Mouse (Mus musculus): Measurements from ENCODE around the gene Tmem143. TPM values are rescaled to one million over a fixed set of nuclear protein-coding genes. Genes with fewer than 3 reads are reported as not detected.

Gene Tmem143
- 4.8 and 5.7 TPM in 2 replicates for polyA plus RNA-seq (2016; fragmentation: Nextera tagmentation; extraction: Ambion mirVana)

GRCm38 (mm10) chr7:45896517-45897257, at the start of gene Tmem143, which contains the start of gene Syngr4:
Gene Tmem143, plus strand, starts transcription at chr7:45896941.
Gene Syngr4, minus strand, starts transcription at chr7:45896714.
- H3K27ac ChIP-seq, result peak within 1 kb of the TSS; percentile 89
- peak; percentile 94 for DNase-seq (ENCODE audit: low spot score)
- peak within 1 kb of the TSS; percentile 62 for H3K4me3 ChIP-seq
- 0 out of 2 replicates have a peak, but pooled peaks cover 5% of the 10 kb centered on the region for H3K27me3 ChIP-seq (ENCODE audit: low read depth, poor library complexity, severe bottlenecking)
- H3K4me1 ChIP-seq, result peaks cover 18% of the 10 kb centered on the region
- H3K9me3 ChIP-seq (replicated peaks), result no peaks in the 10 kb centered on the region
- WGBS, result 1% methylated on average over 40 of the region's 40 CpGs
- H3K36me3 ChIP-seq, result no peaks in the 10 kb centered on the region

GRCm38 (mm10) chr7:45848447-45849027, 48.2 kb upstream of the Tmem143 start:
- no peak overlapping the region for H3K4me3 ChIP-seq
- 0 out of 2 replicates have a peak overlapping the region, but pooled peaks have one; percentile 40 for H3K27ac ChIP-seq
- no peak for DNase-seq (ENCODE audit: low spot score)

GRCm38 (mm10) chr7:45850661-45851060, 46.1 kb upstream of the Tmem143 start:
- WGBS, result 74% methylated on average over 3 of the region's 3 CpGs

More at GRCm38 (mm10) chr7:45848447-45849027, 48.2 kb upstream of the Tmem143 start:
- 15% methylated on average over 6 of the region's 6 CpGs for WGBS
- Histone ChIP-seq H3K27me3 (ENCODE audit: low read depth, poor library complexity, severe bottlenecking) (peaks cover 40% of the 10 kb centered on the region; the same call in 1 of the 2 replicates), H3K9me3 (replicated peaks) (no peaks in the 10 kb centered on the region), H3K36me3 (no peaks in the 10 kb centered on the region), H3K4me1 (peaks cover 4% of the 10 kb centered on the region; the same call in 1 of the 2 replicates)

GRCm38 (mm10) chr7:45853089-45853488, 43.7 kb upstream of the Tmem143 start:
- H3K27ac ChIP-seq, result no peak overlapping the region
- no peak for DNase-seq (ENCODE audit: low spot score)
- no peak overlapping the region for H3K4me3 ChIP-seq
- H3K36me3 ChIP-seq, result no peaks in the 10 kb centered on the region
- WGBS, result 85% methylated on average over 12 of the region's 12 CpGs
- peaks cover 22% of the 10 kb centered on the region for H3K4me1 ChIP-seq
- H3K9me3 ChIP-seq (replicated peaks), result no peaks in the 10 kb centered on the region
- peaks cover 55% of the 10 kb centered on the region for H3K27me3 ChIP-seq (ENCODE audit: low read depth, poor library complexity, severe bottlenecking)

More at GRCm38 (mm10) chr7:45850661-45851060, 46.1 kb upstream of the Tmem143 start:
- Histone ChIP-seq H3K36me3 (no peaks in the 10 kb centered on the region), H3K4me1 (peaks cover 4% of the 10 kb centered on the region; the same call in 1 of the 2 replicates), H3K27ac (no peak overlapping the region), H3K4me3 (no peak overlapping the region), H3K9me3 (replicated peaks) (no peaks in the 10 kb centered on the region), H3K27me3 (ENCODE audit: low read depth, poor library complexity, severe bottlenecking) (peaks cover 40% of the 10 kb centered on the region; the same call in 1 of the 2 replicates)
- no peak for DNase-seq (ENCODE audit: low spot score)

GRCm38 (mm10) chr7:45856950-45857901, 39.5 kb upstream of the Tmem143 start:
- Histone ChIP-seq H3K36me3 (no peaks in the 10 kb centered on the region), H3K27ac (peak overlapping the region; percentile 27), H3K4me3 (peak overlapping the region; percentile 51), H3K27me3 (ENCODE audit: low read depth, poor library complexity, severe bottlenecking) (peaks cover 75% of the 10 kb centered on the region), H3K4me1 (peaks cover 18% of the 10 kb centered on the region), H3K9me3 (replicated peaks) (no peaks in the 10 kb centered on the region)
- DNase-seq (ENCODE audit: low spot score), result peak; percentile 61
- WGBS, result 2% methylated on average over 30 of the region's 30 CpGs

GRCm38 (mm10) chr7:45859008-45859407, 37.7 kb upstream of the Tmem143 start:
- Histone ChIP-seq H3K4me1 (peaks cover 18% of the 10 kb centered on the region), H3K36me3 (no peaks in the 10 kb centered on the region), H3K9me3 (replicated peaks) (no peaks in the 10 kb centered on the region), H3K27ac (no peak overlapping the region), H3K4me3 (no peak overlapping the region), H3K27me3 (ENCODE audit: low read depth, poor library complexity, severe bottlenecking) (peaks cover 76% of the 10 kb centered on the region)
- WGBS, result 49% methylated on average over 4 of the region's 4 CpGs
- no peak for DNase-seq (ENCODE audit: low spot score)

GRCm38 (mm10) chr7:45862804-45863203, 33.9 kb upstream of the Tmem143 start:
- H3K4me1 ChIP-seq, result peaks cover 23% of the 10 kb centered on the region
- no peak for DNase-seq (ENCODE audit: low spot score)
- 85% methylated on average over 7 of the region's 7 CpGs for WGBS
- peaks cover 72% of the 10 kb centered on the region for H3K27me3 ChIP-seq (ENCODE audit: low read depth, poor library complexity, severe bottlenecking)
- H3K9me3 ChIP-seq (replicated peaks), result no peaks in the 10 kb centered on the region
- no peaks in the 10 kb centered on the region for H3K36me3 ChIP-seq
- no peak overlapping the region for H3K4me3 ChIP-seq
- H3K27ac ChIP-seq, result no peak overlapping the region

- no peak for DNase-seq (ENCODE audit: low spot score)
- no peak overlapping the region for H3K27ac ChIP-seq
- H3K36me3 ChIP-seq, result no peaks in the 10 kb centered on the region
- H3K9me3 ChIP-seq (replicated peaks), result no peaks in the 10 kb centered on the region
- H3K4me1 ChIP-seq, result peaks cover 34% of the 10 kb centered on the region
- H3K27me3 ChIP-seq (ENCODE audit: low read depth, poor library complexity, severe bottlenecking), result peaks cover 72% of the 10 kb centered on the region
- 75% methylated on average over 3 of the region's 3 CpGs for WGBS
- H3K4me3 ChIP-seq, result no peak overlapping the region
Observed at GRCm38 (mm10) chr7:45864435-45864834, 32.3 kb upstream of the Tmem143 start.

- peak overlapping the region; percentile 92 for H3K27ac ChIP-seq
- peak overlapping the region; percentile 71 for H3K4me3 ChIP-seq
- DNase-seq (ENCODE audit: low spot score), result peak; percentile 96
- under 1% methylated on average over 109 of the region's 117 CpGs for WGBS
- H3K4me1 ChIP-seq, result peaks cover 51% of the 10 kb centered on the region
- H3K27me3 ChIP-seq (ENCODE audit: low read depth, poor library complexity, severe bottlenecking), result peaks cover 72% of the 10 kb centered on the region
- H3K36me3 ChIP-seq, result no peaks in the 10 kb centered on the region
- H3K9me3 ChIP-seq (replicated peaks), result no peaks in the 10 kb centered on the region
Observed at GRCm38 (mm10) chr7:45865925-45866910, 30.5 kb upstream of the Tmem143 start.

GRCm38 (mm10) chr7:45867871-45868270, 28.9 kb upstream of the Tmem143 start:
- Histone ChIP-seq H3K4me3 (0 out of 2 replicates have a peak overlapping the region, but pooled peaks have one; percentile 0), H3K36me3 (no peaks in the 10 kb centered on the region), H3K9me3 (replicated peaks) (no peaks in the 10 kb centered on the region), H3K4me1 (peaks cover 51% of the 10 kb centered on the region), H3K27me3 (ENCODE audit: low read depth, poor library complexity, severe bottlenecking) (peaks cover 70% of the 10 kb centered on the region), H3K27ac (no peak overlapping the region)
- WGBS, result 21% methylated on average over 2 of the region's 2 CpGs
- no peak for DNase-seq (ENCODE audit: low spot score)

GRCm38 (mm10) chr7:45869107-45869670, 27.6 kb upstream of the Tmem143 start:
- no peak for DNase-seq (ENCODE audit: low spot score)
- Histone ChIP-seq H3K27ac (no peak overlapping the region), H3K27me3 (ENCODE audit: low read depth, poor library complexity, severe bottlenecking) (peaks cover 70% of the 10 kb centered on the region), H3K4me1 (peaks cover 59% of the 10 kb centered on the region), H3K4me3 (peak overlapping the region; percentile 45), H3K36me3 (peaks cover 3% of the 10 kb centered on the region), H3K9me3 (replicated peaks) (no peaks in the 10 kb centered on the region)
- 8% methylated on average over 8 of the region's 8 CpGs for WGBS

Data from limb, embryonic 10.5 days (tissue).